Mouse (Mus musculus) midbrain, embryonic 10.5 days (tissue): Measurements from ENCODE around the gene Gm17622. TPM values are rescaled to one million over a fixed set of nuclear protein-coding genes. Genes with fewer than 3 reads are reported as not detected.

Source experiments
- DNase-seq: peaks from one replicate; pipeline ENCODE4 v3.0.0-alpha.2; 2017; ENCODE audit warnings: low spot score
- H3K27ac ChIP-seq: fragments of 300-500 bp; sonication (generic); replicated peaks from 2 replicates; pipeline ENCODE4 v1.5.1; 2016; ENCODE audit warnings: mild to moderate bottlenecking
- H3K27me3 ChIP-seq: fragments of 300-500 bp; sonication (generic); 2 replicates; pipeline ENCODE4 v1.6.1; 2016; ENCODE audit warnings: low read depth, mild to moderate bottlenecking; ENCODE audit not compliant: poor library complexity, severe bottlenecking
- H3K36me3 ChIP-seq: fragments of 300-500 bp; sonication (generic); 2 replicates; pipeline ENCODE4 v1.6.1; 2016; ENCODE audit warnings: mild to moderate bottlenecking, moderate library complexity
- H3K4me1 ChIP-seq: fragments of 300-500 bp; sonication (generic); 2 replicates; pipeline ENCODE4 v1.6.1; 2016
- H3K4me3 ChIP-seq: fragments of 300-500 bp; sonication (generic); 2 replicates; pipeline ENCODE4 v1.5.1; 2016; ENCODE audit warnings: mild to moderate bottlenecking, moderate library complexity
- H3K9me3 ChIP-seq: fragments of 300-500 bp; sonication (generic); replicated peaks from 2 replicates; pipeline ENCODE4 v1.6.1; 2016; ENCODE audit warnings: mild to moderate bottlenecking
- WGBS: fragments of 180-500 bp; shearing (Covaris S2); methylation state at CpG from one replicate; pipeline ENCODE4 v1.1.7; 2016; 5-methylcytosine and 5-hydroxymethylcytosine counted together
- polyA plus RNA-seq: library from polyadenylated mRNA; unstranded; fragments of >200 nt; fragmentation: Nextera tagmentation; extraction: Ambion mirVana; gene quantifications from 2 replicates; pipeline ENCODE4 v1.2.1, GENCODE M21; 2016

Gm17622 gene
- polyA plus RNA-seq, 1 experiment from 2014 or later, result not detected

DNA sequence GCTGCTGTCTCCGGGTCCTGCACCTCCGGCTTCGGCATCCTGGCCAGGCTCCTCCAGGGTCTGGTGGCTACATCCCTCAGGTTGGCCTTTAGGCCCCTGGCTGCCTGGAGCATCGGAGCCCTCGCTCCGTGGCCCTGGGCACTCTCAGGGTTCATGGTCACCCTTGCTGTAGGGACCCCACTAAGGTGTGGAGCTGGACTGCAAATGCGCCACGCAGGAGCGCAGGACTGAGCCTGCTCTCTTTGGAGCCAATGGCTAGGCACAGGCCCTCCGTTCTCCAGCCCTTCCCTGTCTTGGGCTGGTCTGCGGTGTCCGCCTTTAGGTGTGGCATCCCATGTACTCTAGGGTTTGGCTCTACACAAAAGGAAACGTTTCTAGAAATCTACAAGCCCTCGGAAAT is 19.6 kb upstream of the Gm17622 start, which contains the start of gene Ankdd1b:
Gene Ankdd1b, minus strand, starts transcription at position 242 of the 400 bp plus-strand sequence.
- Histone ChIP-seq H3K36me3 (no peaks in the 10 kb centered on the region), H3K27me3 (no peaks in the 10 kb centered on the region), H3K9me3 (no peaks in the 10 kb centered on the region), H3K4me3 (no peak within 1 kb of the TSS), H3K4me1 (no peaks in the 10 kb centered on the region), H3K27ac (no peak within 1 kb of the TSS)
- DNase-seq, result no peak
- 90% methylated on average over 14 of the region's 14 CpGs for WGBS

DNA sequence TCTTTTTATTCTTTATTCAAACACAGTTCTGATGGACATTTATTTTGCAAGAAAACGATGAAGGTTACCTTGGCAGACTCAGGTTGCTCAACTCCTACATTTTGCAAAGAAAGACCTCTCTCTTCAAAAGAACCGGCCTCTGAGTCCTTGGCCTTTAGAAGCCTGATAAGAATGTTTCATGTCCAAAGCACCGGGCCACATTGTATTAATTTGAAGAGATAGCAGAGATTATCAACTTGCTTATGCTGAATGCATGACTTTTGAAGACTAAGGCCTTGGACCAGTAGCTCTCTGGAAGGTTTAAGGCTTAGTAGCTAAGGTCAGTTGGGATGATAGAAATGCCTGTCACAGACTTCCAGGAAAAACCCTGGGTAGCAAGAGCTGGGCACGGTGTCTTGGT is 13.3 kb upstream of the Gm17622 start:
- Histone ChIP-seq H3K27ac (no peak overlapping the region), H3K9me3 (no peaks in the 10 kb centered on the region), H3K4me3 (no peak overlapping the region), H3K27me3 (no peaks in the 10 kb centered on the region), H3K36me3 (peaks cover under 1% of the 10 kb centered on the region; the same call in 1 of the 2 replicates), H3K4me1 (no peaks in the 10 kb centered on the region)
- DNase-seq, result no peak
- WGBS, result 96% methylated on average over 4 of the region's 4 CpGs

DNA sequence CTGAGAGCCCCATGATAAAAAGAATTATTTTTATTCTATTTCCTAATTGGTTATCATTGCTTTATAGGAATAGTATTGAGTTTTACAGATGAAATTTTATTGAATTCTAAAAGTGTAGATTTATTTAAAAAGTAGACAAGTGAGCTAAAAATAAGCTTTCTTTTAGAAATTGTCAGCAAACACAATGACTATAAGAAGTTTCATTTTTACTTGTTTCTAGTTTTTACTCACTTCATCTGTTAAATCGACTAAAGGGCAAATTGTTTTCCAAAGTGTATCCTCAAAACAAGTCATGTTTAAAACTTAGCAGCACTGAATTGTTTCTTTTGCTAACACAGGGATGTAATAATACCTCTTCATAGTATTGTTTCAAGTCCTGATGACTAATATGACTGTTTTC is 11.5 kb upstream of the Gm17622 start:
- WGBS, result 92% methylated on average over 1 of the region's 1 CpGs
- Histone ChIP-seq H3K27me3 (no peaks in the 10 kb centered on the region), H3K36me3 (peaks cover 12% of the 10 kb centered on the region), H3K27ac (no peak overlapping the region), H3K4me1 (no peaks in the 10 kb centered on the region), H3K9me3 (no peaks in the 10 kb centered on the region), H3K4me3 (no peak overlapping the region)
- DNase-seq, result no peak

DNA sequence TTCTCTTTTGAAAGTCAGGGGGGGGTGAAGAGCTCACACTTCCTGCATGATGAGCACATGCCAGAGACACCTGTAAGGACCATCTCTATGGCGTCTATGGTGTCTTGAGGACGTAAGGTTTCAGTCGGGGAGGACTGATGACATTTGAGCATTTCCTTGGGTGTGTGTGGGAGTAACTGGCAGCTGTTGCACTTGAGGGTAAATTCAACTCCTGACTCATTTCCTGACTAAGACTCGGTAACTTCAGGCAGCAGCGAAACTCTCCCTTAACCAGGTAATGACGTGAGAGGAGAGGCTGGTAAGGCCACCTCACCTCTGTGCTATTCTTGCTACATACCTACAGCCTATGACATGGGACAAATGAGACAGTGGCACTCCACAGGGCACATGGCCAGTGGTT is 3.3 kb upstream of the Gm17622 start:
- Histone ChIP-seq H3K9me3 (no peaks in the 10 kb centered on the region; the same call in 1 of the 2 replicates), H3K27me3 (no peaks in the 10 kb centered on the region), H3K4me3 (no peak overlapping the region), H3K4me1 (no peaks in the 10 kb centered on the region), H3K36me3 (peaks cover 50% of the 10 kb centered on the region), H3K27ac (no peak overlapping the region)
- 90% methylated on average over 6 of the region's 6 CpGs for WGBS
- no peak for DNase-seq

DNA sequence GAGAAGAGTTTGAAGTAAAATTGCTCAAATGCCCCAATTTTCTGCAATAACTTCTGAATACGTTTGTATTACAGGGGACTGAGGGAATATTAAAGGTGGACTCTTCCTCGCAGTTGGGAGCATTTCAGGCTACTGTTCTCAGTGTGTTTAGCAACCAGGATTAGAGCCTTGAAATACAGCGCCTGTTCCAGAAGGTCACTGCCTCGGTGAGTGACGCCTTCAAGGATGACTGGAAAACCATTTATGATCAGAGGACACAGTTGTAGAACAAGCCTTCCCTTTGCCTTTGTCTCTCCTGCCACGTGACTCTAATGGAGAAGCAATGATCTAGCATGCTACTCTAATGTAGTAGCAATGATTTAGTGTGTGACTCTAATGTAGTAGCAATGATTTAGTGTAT is 2.6 kb upstream of the Gm17622 start:
- Histone ChIP-seq H3K9me3 (no peaks in the 10 kb centered on the region; the same call in 1 of the 2 replicates), H3K4me1 (no peaks in the 10 kb centered on the region), H3K27ac (no peak overlapping the region), H3K36me3 (peaks cover 46% of the 10 kb centered on the region), H3K4me3 (no peak overlapping the region), H3K27me3 (no peaks in the 10 kb centered on the region)
- WGBS, result 95% methylated on average over 6 of the region's 6 CpGs
- DNase-seq, result no peak

DNA sequence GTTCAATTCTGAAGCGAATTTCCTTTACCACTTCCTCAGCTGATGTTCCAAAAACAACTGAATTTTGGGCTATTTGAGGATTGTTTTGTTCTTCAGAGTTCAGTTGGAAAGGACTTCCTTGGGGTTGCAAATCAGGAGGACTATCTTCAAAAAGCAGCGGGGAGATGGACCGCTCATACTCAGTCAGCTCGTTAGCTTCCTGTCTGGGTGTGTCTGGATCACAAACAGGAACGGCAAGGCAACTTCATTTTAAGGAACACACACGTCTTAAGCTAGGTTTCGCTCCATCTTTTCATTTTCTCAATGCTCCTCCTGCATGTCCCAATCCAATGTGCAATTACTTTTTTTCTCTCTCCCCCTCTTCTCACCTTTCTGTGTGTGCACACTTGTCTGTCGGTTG is 6.1 kb downstream of the Gm17622 start:
- 89% methylated on average over 8 of the region's 8 CpGs for WGBS
- Histone ChIP-seq H3K27ac (no peak overlapping the region), H3K4me1 (no peaks in the 10 kb centered on the region), H3K27me3 (no peaks in the 10 kb centered on the region), H3K9me3 (no peaks in the 10 kb centered on the region), H3K36me3 (peaks cover 3% of the 10 kb centered on the region; the same call in 1 of the 2 replicates), H3K4me3 (no peak overlapping the region)
- DNase-seq, result no peak

DNA sequence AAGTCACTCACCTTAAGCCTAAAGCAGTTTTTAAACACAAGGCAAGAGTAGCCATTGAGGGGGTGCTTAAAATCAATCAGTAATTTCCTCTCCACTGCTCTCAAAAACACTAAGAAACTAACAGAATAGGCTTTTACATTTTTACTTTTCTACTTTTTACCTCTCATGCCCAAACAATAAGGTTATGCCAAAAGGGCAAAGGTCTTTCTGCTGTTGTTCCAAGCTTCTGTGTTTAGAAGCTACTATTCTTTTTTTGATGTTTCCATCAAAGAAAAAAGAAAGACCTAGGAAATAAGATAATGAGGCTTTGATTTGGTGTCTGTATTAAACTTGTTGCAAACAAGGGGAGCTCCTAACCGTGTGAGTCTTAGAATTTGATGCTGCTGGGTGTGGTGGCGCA is 9.4 kb downstream of the Gm17622 start:
- Histone ChIP-seq H3K9me3 (no peaks in the 10 kb centered on the region), H3K4me3 (no peak overlapping the region), H3K27me3 (no peaks in the 10 kb centered on the region), H3K27ac (no peak overlapping the region), H3K4me1 (no peaks in the 10 kb centered on the region), H3K36me3 (peaks cover 3% of the 10 kb centered on the region; the same call in 1 of the 2 replicates)
- DNase-seq, result no peak
- WGBS, result 87% methylated on average over 2 of the region's 2 CpGs

DNA sequence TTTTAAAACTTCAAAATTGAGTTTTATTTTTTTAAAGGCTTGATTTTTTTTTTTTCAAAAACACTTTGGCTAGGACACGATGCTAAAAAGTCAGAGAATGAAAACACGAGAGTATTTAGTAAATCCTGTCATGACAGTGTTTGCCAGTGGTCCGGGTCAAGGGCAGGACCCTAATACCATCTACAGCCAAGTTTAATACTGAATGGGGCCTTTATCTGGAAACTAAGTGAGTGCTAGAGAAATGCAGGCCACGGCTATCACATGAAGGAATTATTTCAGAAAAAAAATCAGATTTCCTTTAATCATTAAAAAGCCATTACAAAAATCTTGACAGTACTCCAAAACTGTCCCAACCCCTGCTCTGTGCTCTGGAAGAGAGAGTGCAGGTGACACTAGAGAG is 15.1 kb downstream of the Gm17622 start:
- H3K9me3 ChIP-seq, result no peaks in the 10 kb centered on the region
- no peak for DNase-seq
- H3K27ac ChIP-seq, result no peak overlapping the region
- H3K36me3 ChIP-seq, result peaks cover 2% of the 10 kb centered on the region; the same call in 1 of the 2 replicates
- no peaks in the 10 kb centered on the region for H3K4me1 ChIP-seq
- no peak overlapping the region for H3K4me3 ChIP-seq
- WGBS, result 94% methylated on average over 4 of the region's 4 CpGs
- no peaks in the 10 kb centered on the region for H3K27me3 ChIP-seq

DNA sequence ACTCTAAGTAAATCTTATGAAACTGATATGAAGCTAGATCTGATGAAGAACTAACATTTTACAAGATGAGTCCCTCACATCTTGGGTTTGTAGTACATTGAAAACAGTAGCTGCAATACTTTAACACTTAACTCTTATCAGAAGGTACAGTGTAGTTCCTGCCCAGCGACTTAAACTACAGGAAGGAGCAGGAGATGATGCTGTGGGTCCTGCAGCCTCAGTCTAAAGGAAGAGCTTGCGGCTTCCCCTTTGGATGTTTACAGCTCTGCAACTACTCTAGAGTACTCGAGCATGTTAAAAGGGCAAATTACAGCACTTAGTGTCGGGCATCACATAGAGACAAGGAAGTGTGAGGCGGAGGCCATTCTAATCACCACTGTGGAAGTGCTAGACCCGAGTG is 15.8 kb downstream of the Gm17622 start:
- 86% methylated on average over 6 of the region's 6 CpGs for WGBS
- Histone ChIP-seq H3K4me1 (no peaks in the 10 kb centered on the region), H3K36me3 (no peaks in the 10 kb centered on the region), H3K27ac (no peak overlapping the region), H3K4me3 (no peak overlapping the region), H3K27me3 (no peaks in the 10 kb centered on the region), H3K9me3 (no peaks in the 10 kb centered on the region)
- DNase-seq, result no peak

DNA sequence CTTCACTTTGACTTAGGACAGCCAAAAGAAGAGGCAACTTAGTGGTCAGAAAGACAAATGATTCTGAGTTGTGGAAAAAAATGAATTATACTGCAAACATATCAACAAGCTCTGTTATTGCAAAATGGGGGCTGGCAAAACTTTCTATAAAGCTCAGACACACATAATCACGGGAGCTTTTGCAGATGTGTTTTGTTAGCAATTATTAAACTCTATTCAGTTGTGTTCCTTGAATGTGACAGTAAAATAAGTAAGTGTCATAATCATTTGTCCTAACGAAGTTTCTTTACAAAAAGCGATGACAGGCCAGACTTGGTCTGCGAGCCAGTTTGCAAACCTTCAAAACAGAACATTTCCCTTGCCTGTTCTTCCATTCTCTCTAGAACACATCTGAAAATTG is 17.0 kb downstream of the Gm17622 start:
- no peaks in the 10 kb centered on the region for H3K27me3 ChIP-seq
- H3K27ac ChIP-seq, result no peak overlapping the region
- no peaks in the 10 kb centered on the region for H3K9me3 ChIP-seq
- H3K4me1 ChIP-seq, result no peaks in the 10 kb centered on the region
- no peak overlapping the region for H3K4me3 ChIP-seq
- no peaks in the 10 kb centered on the region for H3K36me3 ChIP-seq
- WGBS, result 94% methylated on average over 4 of the region's 4 CpGs
- DNase-seq, result no peak

DNA sequence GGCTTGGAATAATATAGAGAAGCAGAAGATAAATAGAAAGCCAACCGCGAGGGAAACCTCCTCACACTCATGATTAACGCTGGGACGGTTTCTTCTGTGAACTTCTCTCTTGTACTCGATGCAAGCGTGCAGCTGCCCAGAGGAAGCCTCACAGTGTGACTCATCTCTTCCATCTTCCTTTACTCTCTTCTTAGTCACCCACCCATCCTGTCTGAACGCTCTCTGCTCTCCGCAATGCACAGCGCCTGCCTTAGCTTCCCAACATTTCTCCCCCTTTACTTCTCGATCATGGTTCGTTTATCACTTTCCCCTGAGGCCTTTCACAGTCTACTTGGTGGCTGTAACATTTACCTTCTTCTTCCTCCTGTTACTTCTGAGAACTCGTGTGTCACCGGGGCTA is 20.1 kb downstream of the Gm17622 start:
- Histone ChIP-seq H3K4me3 (no peak overlapping the region), H3K36me3 (0 out of 2 replicates have a peak, but pooled peaks cover 5% of the 10 kb centered on the region), H3K27me3 (no peaks in the 10 kb centered on the region), H3K27ac (no peak overlapping the region), H3K9me3 (no peaks in the 10 kb centered on the region), H3K4me1 (no peaks in the 10 kb centered on the region)
- no peak for DNase-seq
- 92% methylated on average over 13 of the region's 13 CpGs for WGBS

DNA sequence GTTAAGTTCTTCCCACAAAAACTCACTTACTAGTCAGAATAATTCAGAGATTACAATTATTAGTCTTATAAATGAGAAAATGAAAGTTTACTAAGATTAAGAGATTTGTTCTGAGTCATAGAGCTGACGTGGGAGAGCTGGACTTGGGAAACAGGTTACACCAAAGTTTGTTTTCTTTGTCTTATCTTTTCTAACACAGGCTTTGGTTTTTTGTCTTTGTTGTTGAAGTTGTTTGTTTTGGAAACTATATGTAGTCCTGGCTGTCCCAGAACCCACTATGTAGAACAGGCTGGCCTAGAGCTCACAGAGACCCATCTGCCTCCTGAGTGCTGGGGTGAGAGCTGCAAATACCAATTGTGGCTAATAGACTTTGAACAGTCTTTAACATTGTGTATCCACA is 20.7 kb downstream of the Gm17622 start:
- WGBS, result 82% methylated on average over 1 of the region's 1 CpGs

DNA sequence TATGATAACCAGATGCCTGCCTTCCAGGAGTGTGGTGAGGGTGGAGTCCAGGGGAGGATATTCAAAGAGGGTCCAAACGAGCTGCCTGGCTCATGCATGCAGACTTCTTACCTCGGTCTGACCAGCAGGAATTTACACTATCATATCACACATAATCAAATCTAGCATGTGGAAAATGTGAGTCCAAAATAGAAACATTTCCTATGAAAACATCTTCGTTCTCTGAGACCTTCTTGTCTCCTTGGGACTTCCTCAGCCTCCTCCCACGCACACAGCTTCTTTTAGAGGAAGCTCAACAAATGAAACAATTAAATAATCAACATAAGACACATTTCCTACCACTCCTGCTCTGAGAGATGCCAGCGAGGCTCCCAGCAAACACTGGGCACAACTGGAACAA is 21.4 kb downstream of the Gm17622 start:
- Histone ChIP-seq H3K27me3 (no peaks in the 10 kb centered on the region), H3K27ac (no peak overlapping the region), H3K4me1 (no peaks in the 10 kb centered on the region), H3K36me3 (0 out of 2 replicates have a peak, but pooled peaks cover 9% of the 10 kb centered on the region), H3K4me3 (no peak overlapping the region), H3K9me3 (no peaks in the 10 kb centered on the region)
- no peak for DNase-seq
- 85% methylated on average over 5 of the region's 5 CpGs for WGBS

More for the DNA sequence above, 20.7 kb downstream of the Gm17622 start:
- no peaks in the 10 kb centered on the region for H3K4me1 ChIP-seq
- no peaks in the 10 kb centered on the region for H3K9me3 ChIP-seq
- no peak overlapping the region for H3K4me3 ChIP-seq
- no peak for DNase-seq
- no peaks in the 10 kb centered on the region for H3K27me3 ChIP-seq
- H3K27ac ChIP-seq, result no peak overlapping the region
- 0 out of 2 replicates have a peak, but pooled peaks cover 7% of the 10 kb centered on the region for H3K36me3 ChIP-seq
